Mouse (Mus musculus) testis, postnatal 10 days (tissue): ENCODE measurements around the gene Ccdc85c.

Experiments used
- DNase-seq: peaks from one replicate; pipeline ENCODE4 v3.0.0; 2021; ENCODE audit warnings: low spot score

Gene Ccdc85c

DNA sequence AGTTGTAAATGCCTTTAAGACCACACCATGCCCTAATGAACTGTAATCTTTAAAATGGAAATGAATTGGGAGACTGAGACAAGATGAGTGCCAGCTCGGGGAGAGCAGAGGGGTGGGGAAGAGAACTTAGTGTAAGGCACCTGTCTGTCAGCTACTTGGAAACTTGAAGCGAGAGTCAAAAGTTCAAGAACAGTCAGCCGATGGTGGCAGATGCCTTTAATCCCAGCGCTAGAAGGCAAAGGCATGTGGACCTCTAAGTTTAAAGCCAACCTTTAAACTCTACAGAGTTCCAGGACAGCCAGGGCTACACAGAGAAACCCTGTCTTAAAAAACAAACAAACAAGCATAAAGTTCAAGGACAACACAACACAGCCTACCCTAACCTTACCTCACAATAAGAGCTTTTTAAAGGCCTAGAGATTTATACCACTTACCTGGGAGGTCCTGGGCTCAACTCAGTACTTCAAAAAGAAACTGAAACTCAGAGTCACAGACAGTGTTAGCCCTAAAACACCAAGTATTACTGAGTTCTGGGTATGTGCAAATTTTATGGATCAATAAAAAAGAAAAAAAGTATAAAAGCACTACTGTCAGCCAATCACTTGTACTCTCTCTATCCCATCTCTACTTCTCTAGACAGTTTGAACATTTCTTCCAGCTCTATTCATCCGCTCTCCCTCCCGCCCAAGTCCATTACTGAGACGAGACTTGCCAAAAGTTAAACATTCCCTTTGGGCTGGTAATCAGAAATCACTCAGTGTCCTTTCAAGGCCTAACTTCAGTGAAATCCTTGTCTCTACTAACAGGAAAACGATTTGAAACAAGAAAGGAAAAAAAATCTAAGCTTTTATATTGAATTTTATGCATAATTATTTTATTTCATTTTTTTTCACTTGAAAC lies 100.4 kb downstream of the Ccdc85c start:
- no peak for DNase-seq

DNA sequence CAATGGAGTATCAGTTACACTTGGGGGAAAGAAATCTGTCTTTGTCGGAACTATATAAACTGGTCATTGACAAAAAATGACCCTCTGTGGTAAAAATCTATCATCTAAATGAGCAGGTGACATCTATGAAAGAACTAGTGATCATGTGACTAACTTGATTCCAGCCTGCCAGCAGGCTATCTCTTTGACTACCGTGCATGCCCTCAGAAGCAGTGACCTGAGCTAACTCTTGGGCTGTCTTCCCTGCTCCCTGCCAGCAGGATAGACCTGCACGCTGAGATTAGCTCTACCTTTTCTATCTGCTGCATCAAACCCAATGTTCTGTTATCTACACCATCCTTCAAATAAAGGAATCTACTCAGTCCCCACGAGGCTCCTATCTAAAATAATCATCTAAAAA lies 102.6 kb downstream of the Ccdc85c start:
- no peak for DNase-seq

DNA sequence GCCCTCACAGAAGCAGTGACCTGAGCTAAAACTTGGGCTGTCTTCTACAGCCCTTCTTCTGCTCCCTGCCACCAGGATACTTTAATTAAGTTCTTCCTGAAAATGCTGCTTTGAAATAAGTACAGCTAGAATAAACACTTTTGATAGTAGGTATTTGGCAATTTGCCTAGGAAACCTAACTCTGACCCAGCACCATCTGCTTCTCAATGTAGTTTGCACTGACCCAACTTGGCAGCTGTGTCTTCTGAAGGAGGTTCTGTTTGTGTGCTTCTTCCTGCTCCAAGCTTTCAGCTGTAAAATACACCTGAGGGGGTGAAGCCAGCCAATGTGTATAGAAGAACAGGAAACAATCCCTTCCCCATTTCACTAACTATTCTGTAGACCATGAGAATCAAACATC lies 103.9 kb downstream of the Ccdc85c start:
- DNase-seq, result no peak

DNA sequence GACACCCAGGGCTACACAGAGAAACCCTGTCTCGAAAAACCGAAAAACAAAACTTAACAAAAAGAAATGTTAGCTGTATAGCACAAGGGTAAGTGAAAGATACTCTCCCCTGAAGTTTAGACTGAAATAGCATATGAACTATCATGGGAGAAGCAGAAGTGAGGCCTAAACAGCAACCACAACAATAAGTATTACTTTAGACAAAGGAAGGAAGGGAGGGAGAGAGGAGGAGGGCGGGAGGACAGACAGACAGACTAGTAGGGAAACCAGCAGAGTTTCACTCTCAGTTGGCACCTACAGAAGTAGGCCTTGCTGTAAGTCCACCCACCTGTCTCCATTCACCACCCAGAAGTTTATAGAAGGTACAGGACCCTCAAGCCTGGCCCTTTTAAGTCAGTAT lies 104.8 kb downstream of the Ccdc85c start:
- DNase-seq, result no peak

DNA sequence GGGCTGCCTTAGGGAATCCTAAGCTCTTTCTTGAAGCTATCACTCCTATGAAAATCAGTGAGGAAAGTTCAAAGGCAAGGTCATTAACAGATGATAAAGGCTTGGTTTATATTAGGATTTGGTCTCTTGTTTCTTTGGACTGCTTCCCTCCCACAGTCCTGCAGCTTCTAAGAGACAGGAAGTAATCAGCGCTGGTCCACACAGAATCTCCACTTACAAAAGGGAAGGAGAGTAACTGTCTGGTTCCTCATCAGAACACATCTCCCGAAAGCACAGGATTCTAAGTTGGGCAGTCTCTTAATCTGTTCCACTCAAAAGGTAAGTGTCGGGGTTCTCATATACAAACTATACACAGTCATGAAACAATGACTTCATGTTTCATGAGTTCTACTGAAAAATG lies 106.3 kb downstream of the Ccdc85c start:
- no peak for DNase-seq

DNA sequence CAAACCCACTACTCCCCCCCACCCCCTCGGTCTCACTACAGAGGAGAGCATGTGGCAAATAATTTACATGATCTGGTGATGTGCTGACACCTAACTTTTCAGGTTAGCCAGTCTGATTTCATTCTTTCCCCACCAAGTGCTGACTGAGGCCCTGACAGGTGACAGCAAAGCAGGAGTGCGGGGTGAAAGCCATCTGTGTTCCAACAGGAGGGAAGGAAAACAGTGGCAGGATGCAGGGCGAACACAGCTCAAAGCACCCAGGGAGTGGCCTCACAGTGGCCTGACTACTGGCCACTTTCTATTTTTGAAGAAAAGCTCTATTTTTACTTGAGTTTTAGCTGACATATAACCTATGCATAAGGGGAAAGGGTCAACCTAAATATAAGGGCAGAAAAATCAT lies 111.5 kb downstream of the Ccdc85c start:
- no peak for DNase-seq

DNA sequence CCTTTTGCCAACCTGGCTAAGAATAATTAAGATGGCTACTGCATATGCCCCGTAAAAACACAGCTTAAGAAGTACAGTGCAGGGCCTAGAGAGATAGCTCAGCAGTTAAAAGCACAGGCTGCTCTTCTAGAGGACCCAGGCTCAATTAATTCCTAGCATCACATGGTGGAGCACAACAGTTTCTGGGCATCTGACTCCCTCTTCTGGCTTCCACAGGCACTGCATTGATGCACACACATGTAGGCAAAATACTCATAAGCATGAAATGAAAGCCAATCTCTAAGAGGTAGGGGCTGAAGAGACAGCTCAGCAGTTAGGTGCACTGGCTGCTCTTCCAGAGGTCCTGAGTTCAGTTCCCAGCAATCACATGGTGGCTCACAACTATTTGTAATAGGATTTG lies 113.2 kb downstream of the Ccdc85c start:
- no peak for DNase-seq

DNA sequence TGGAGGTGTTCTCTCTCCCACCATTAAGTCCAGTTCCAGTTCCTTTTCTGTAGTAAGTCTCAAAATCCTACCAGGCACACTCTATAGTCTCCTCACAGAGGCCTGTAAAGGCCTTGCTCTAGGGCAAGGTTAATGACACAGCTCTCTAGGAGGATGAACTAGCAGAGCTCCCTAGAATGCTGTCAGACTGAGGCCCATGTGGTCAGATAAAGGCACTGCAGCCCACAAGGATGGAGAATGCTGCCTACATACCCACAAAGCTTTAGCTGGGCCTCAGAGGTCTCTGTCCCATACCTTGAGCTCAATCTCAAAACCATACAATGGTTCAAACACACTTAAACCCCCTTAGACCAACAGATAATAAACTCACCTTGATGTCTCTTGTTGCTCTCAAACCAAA lies 115.4 kb downstream of the Ccdc85c start:
- DNase-seq, result no peak
